Mouse (Mus musculus) gastrocnemius, adult 2 months (tissue): ENCODE measurements at regions not wholly inside any gene's neighbourhood (a gene's known extent, or its start where the extent isn't known, plus 50 kb on each side); places are given as distances from the start of the nearest gene placed in this dataset.

ENCODE experiments used
- DNase-seq: peaks from one replicate; pipeline ENCODE4 v3.0.0; 2022
- H3K27ac ChIP-seq: fragments of 200-600 bp; 2 replicates; pipeline ENCODE4 v1.8.1; 2022; ENCODE audit warnings: mild to moderate bottlenecking
- H3K4me3 ChIP-seq: fragments of 200-600 bp; 2 replicates; pipeline ENCODE4 v1.8.1; 2022; ENCODE audit warnings: mild to moderate bottlenecking, moderate library complexity
- CTCF ChIP-seq: fragments of 200-600 bp; IDR thresholded peaks from 2 replicates; pipeline ENCODE4 v1.8.1; 2022; ENCODE audit warnings: antibody characterized with exemption, mild to moderate bottlenecking, moderate library complexity
- intact Hi-C: fragments of 180-260 bp; cut with DNase I; formaldehyde crosslinking; loops from one replicate; pipeline ENCODE4 v1.15.1; 2025

- intact Hi-C loops = no loop called here
- no peak overlapping the region for H3K27ac ChIP-seq
- no peak for DNase-seq
- H3K4me3 ChIP-seq = no peak overlapping the region
- TF ChIP-seq CTCF = no peak
Observed at GRCm38 (mm10) chr2:19099384-19099783, 99.7 kb upstream of the Armc3 start.

GRCm38 (mm10) chr2:19108753-19109152 is 90.3 kb upstream of the Armc3 start:
- no peak for TF ChIP-seq CTCF
- Histone ChIP-seq H3K4me3 (no peak overlapping the region), H3K27ac (no peak overlapping the region)
- DNase-seq = no peak
- intact Hi-C loops = no loop called here

- Histone ChIP-seq H3K27ac (no peak overlapping the region), H3K4me3 (no peak overlapping the region)
- TF ChIP-seq CTCF = no peak
- intact Hi-C loops = no loop called here
- no peak for DNase-seq
Observed at GRCm38 (mm10) chr2:19119871-19120270, 79.2 kb upstream of the Armc3 start.

DNA sequence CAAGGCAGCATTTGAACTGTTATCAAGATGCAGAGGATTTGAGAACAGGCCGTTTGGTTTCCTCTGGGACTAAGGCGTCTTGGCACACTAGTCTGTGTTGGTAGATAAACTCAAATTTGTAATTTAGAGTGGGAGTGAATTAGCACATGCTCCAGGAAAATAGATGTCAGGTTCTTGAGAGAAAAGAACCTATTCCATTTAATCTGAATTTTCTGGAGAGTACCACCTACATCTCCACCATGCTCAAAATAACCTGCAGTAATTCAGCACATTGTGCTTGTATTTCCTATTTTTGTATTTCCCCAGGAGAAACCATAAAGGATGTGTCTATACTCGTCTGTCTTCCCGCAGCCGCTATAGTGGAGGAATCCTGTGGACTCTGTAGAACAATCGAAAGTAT is 66.2 kb upstream of the Armc3 start:
- DNase-seq = no peak
- intact Hi-C loops = no loop called here
- H3K4me3 ChIP-seq = no peak overlapping the region
- H3K27ac ChIP-seq = no peak overlapping the region
- TF ChIP-seq CTCF = no peak

DNA sequence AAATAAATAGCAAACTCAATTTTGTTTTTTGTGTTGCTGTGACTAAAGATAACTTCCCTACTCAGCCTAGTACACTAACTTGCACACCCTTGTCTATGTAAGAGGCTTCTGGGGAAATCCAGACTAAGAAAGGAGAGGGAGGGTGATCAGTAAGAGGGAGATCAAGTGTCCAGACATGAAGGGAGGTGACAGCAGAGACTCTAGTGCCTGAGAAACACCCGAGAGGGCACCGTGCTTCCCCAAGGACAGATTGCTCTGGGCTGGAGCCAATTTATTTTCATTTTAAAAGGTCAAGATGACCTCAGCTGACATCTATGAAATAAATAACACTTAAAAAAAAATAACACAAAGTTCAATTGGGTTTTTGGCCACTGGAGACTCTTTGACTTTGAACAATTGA is 56.5 kb upstream of the Armc3 start:
- no peak for TF ChIP-seq CTCF
- no peak overlapping the region for H3K4me3 ChIP-seq
- no peak for DNase-seq
- intact Hi-C loops = no loop called here
- no peak overlapping the region for H3K27ac ChIP-seq

DNA sequence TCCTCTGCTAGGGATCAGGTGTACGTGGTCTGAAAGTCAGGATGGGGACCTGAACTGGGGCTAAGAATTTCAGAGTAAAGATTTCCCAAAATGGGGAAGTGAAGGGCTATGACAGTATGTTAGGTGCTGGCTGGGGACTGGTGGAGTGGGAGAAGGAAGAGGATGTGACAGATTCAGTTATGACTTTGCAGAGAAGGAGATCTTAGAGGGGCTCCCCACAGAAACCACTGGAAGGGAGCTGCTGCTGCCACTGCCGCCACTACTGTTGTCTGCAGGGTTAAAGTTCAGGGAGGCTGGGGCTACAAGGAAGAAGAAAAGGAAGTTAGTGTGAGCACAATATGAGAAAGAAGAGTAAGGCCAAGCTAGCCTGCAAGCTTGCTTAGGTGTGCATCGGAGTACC is 53.7 kb upstream of the Armc3 start:
- intact Hi-C loops = no loop called here
- Histone ChIP-seq H3K4me3 (no peak overlapping the region), H3K27ac (no peak overlapping the region)
- TF ChIP-seq CTCF = no peak
- DNase-seq = no peak

- no peak for DNase-seq
- no peak for TF ChIP-seq CTCF
- intact Hi-C loops = no loop called here
- 0 out of 2 replicates have a peak overlapping the region, but pooled peaks have one; percentile 5 for H3K27ac ChIP-seq
- no peak overlapping the region for H3K4me3 ChIP-seq
Observed at GRCm38 (mm10) chr2:19145881-19146280, 53.2 kb upstream of the Armc3 start.

DNA sequence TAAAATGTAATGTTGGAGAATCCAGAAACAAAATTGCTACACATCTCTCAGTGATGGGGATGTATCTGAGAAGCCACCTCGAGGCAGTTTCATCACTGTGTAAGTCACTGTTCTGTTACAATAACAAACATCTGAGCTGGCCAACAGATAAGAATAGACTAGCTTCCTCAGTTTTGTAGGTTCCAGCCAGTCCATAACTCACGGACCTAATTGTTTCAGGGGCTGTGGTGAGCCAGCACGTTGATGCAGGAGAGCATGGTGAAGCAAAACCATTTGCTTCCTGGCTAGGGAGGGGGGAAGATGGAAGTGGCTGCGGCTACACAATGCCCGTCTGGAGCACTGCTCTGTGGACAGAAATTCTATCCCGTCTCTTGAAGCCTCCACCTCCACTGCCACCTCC is 52.8 kb upstream of the Armc3 start:
- TF ChIP-seq CTCF = no peak
- Histone ChIP-seq H3K27ac (0 out of 2 replicates have a peak overlapping the region, but pooled peaks have one; percentile 5), H3K4me3 (no peak overlapping the region)
- DNase-seq = no peak
- intact Hi-C loops = no loop called here

DNA sequence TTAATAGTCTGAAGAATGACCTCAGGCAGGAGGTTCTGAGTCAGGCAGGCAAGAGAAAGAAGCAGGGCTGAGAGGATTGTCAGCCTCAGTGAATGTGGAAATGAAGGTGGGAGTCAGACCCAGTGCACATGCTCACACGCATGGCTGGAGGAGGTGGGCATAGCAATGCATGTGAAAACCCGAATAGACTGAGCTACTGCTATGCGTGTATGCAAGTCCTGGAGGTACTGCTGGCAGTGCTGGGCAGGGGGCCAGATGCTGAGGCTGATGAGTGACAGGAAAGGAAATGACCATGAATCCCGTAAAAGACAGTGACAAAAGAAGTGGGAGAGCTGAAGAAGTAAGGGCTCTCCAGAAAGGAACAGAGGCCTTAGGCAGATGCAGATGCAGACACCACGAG is 50.3 kb upstream of the Armc3 start:
- no peak for TF ChIP-seq CTCF
- Histone ChIP-seq H3K27ac (no peak overlapping the region), H3K4me3 (no peak overlapping the region)
- DNase-seq = no peak
- intact Hi-C loops = no loop called here
